Mouse (Mus musculus) MEL (cell line): Measurements from ENCODE around the gene Irgm2. TPM values are rescaled to one million over a fixed set of nuclear protein-coding genes. Genes with fewer than 3 reads are reported as not detected.
A peak's percentile ranks its signal among the peaks of the same experiment; 100 is the strongest.
"Not testable (repeated sequence)": the region's sequence is repeated elsewhere in the genome, so short reads cannot be mapped to it uniquely, and the experiment has no call there.

ENCODE experiments used
- DNase-seq: peaks from one replicate; pipeline ENCODE4 v3.0.0; 2011; ENCODE audit warnings: low read depth, low spot score
- H3K27ac ChIP-seq: 2 replicates; pipeline ENCODE4 v1.5.1; 2012; ENCODE audit warnings: low read depth, mild to moderate bottlenecking, control low read depth, low read length, moderate library complexity; ENCODE audit not compliant: control insufficient read depth
- H3K27me3 ChIP-seq, 2 experiments: fragments of 150-350 bp in 1 of 2; sonication (generic) in 1 of 2; 2 replicates each; pipeline ENCODE4 v1.6.1; 2012; ENCODE audit warnings: low read length in 2 of 2, mild to moderate bottlenecking in 2 of 2, improper control_type of control experiment in 1 of 2, moderate library complexity in 1 of 2; ENCODE audit not compliant: insufficient read depth in 2 of 2, control insufficient read depth in 1 of 2
- H3K36me3 ChIP-seq, 2 experiments: 2 replicates each; pipeline ENCODE4 v1.6.1; 2012 to 2014; ENCODE audit warnings: low read length in 2 of 2, improper control_type of control experiment in 1 of 2, inconsistent platforms in 1 of 2, mild to moderate bottlenecking in 1 of 2; ENCODE audit not compliant: insufficient read depth in 2 of 2, control insufficient read depth in 1 of 2
- H3K4me1 ChIP-seq, 2 experiments: fragments of 150-350 bp in 1 of 2; sonication (generic) in 1 of 2; 2 replicates each; pipeline ENCODE4 v1.6.1; 2012; ENCODE audit warnings: low read length in 2 of 2, improper control_type of control experiment in 1 of 2, mild to moderate bottlenecking in 1 of 2; ENCODE audit not compliant: insufficient read depth in 2 of 2, control insufficient read depth in 1 of 2
- H3K4me3 ChIP-seq, 2 experiments: fragments of 150-350 bp in 1 of 2; sonication (generic) in 1 of 2; 2 replicates each; pipeline ENCODE4 v1.5.1; 2012; ENCODE audit warnings: low read depth in 2 of 2, low read length in 2 of 2, mild to moderate bottlenecking in 2 of 2, moderate library complexity in 2 of 2, control low read depth in 1 of 2, improper control_type of control experiment in 1 of 2; ENCODE audit not compliant: control insufficient read depth in 1 of 2, insufficient read depth in 1 of 2
- H3K79me2 ChIP-seq: 2 replicates; pipeline ENCODE4 v1.6.1; 2012; ENCODE audit warnings: mild to moderate bottlenecking, low read length, moderate library complexity; ENCODE audit not compliant: control insufficient read depth, poor library complexity, insufficient read depth
- H3K9ac ChIP-seq: 2 replicates; pipeline ENCODE4 v1.6.1; 2012; ENCODE audit warnings: low read depth, mild to moderate bottlenecking, control low read depth, low read length, moderate library complexity; ENCODE audit not compliant: control insufficient read depth, poor library complexity, severe bottlenecking
- H3K9me3 ChIP-seq: fragments of 150-350 bp; sonication (generic); replicated peaks from 2 replicates; pipeline ENCODE4 v1.6.1; 2012; ENCODE audit warnings: mild to moderate bottlenecking, low read length, improper control_type of control experiment, moderate library complexity; ENCODE audit not compliant: insufficient read depth
- CHD1 ChIP-seq: IDR thresholded peaks from 2 replicates; pipeline ENCODE4 v1.6.1; 2012; ENCODE audit warnings: low read depth, mild to moderate bottlenecking, inconsistent platforms, low read length, improper control_type of control experiment
- CHD2 ChIP-seq: IDR thresholded peaks from 2 replicates; pipeline ENCODE4 v1.6.1; 2011; ENCODE audit warnings: low read length, improper control_type of control experiment
- E2F4 ChIP-seq: IDR thresholded peaks from 2 replicates; pipeline ENCODE4 v1.6.1; 2011; ENCODE audit warnings: low read depth, low read length, improper control_type of control experiment, borderline replicate concordance
- EP300 ChIP-seq, 2 experiments: IDR thresholded peaks; 2 replicates each; pipeline ENCODE4 v1.6.1; 2011; ENCODE audit warnings: improper control_type of control experiment in 2 of 2, low read length in 2 of 2, low read depth in 1 of 2, mild to moderate bottlenecking in 1 of 2
- ETS1 ChIP-seq: IDR thresholded peaks from 2 replicates; pipeline ENCODE4 v1.6.1; 2012; ENCODE audit warnings: low read depth, mild to moderate bottlenecking, inconsistent platforms, low read length, improper control_type of control experiment, moderate library complexity
- GATA1 ChIP-seq: IDR thresholded peaks from 2 replicates; pipeline ENCODE4 v1.6.1; 2011; ENCODE audit warnings: low read depth, low read length, improper control_type of control experiment
- JUND ChIP-seq: IDR thresholded peaks from 2 replicates; pipeline ENCODE4 v1.6.1; 2011; ENCODE audit warnings: low read depth, mild to moderate bottlenecking, improper control_type of control experiment, low read length
- KAT2A ChIP-seq: conservative IDR thresholded peaks from 2 replicates; pipeline ENCODE4 v1.6.1; 2012; ENCODE audit warnings: low read depth, low read length, improper control_type of control experiment, inconsistent platforms
- MAX ChIP-seq: IDR thresholded peaks from 2 replicates; pipeline ENCODE4 v1.6.1; 2011; ENCODE audit warnings: low read length, improper control_type of control experiment
- NELFE ChIP-seq: IDR thresholded peaks from 2 replicates; pipeline ENCODE4 v1.6.1; 2011; ENCODE audit warnings: low read depth, low read length, improper control_type of control experiment
- POLR2A ChIP-seq, 2 experiments: IDR thresholded peaks; 2 replicates each; pipeline ENCODE4 v1.6.1; 2011 to 2012; ENCODE audit warnings: low read length in 2 of 2, mild to moderate bottlenecking in 2 of 2, control low read depth in 1 of 2, improper control_type of control experiment in 1 of 2, low read depth in 1 of 2, moderate library complexity in 1 of 2; ENCODE audit not compliant: control insufficient read depth in 1 of 2, insufficient read depth in 1 of 2, poor library complexity in 1 of 2
- POLR2AphosphoS2 ChIP-seq: IDR thresholded peaks from 2 replicates; pipeline ENCODE4 v1.6.1; 2011; ENCODE audit warnings: low read length, improper control_type of control experiment
- POLR2AphosphoS5 ChIP-seq: IDR thresholded peaks from 2 replicates; pipeline ENCODE4 v1.6.1; 2012; ENCODE audit warnings: low read depth, borderline replicate concordance, mild to moderate bottlenecking, inconsistent platforms, low read length, moderate library complexity, mixed read lengths
- RAD21 ChIP-seq: IDR thresholded peaks from 2 replicates; pipeline ENCODE4 v1.6.1; 2011; ENCODE audit warnings: mild to moderate bottlenecking, low read depth, low read length, improper control_type of control experiment
- SMC3 ChIP-seq: IDR thresholded peaks from 2 replicates; pipeline ENCODE4 v1.6.1; 2011; ENCODE audit warnings: low read depth, low read length, improper control_type of control experiment
- TCF12 ChIP-seq: IDR thresholded peaks from 2 replicates; pipeline ENCODE4 v1.6.1; 2014; ENCODE audit warnings: low read depth, mild to moderate bottlenecking, inconsistent platforms, low read length, improper control_type of control experiment, moderate library complexity
- UBTF ChIP-seq: IDR thresholded peaks from 2 replicates; pipeline ENCODE4 v1.6.1; 2012; ENCODE audit warnings: low read depth, mild to moderate bottlenecking, inconsistent platforms, low read length, improper control_type of control experiment, moderate library complexity, borderline replicate concordance; ENCODE audit not compliant: insufficient read depth
- ZKSCAN1 ChIP-seq: IDR thresholded peaks from 2 replicates; pipeline ENCODE4 v1.6.1; 2012; ENCODE audit warnings: low read depth, mild to moderate bottlenecking, inconsistent platforms, low read length, improper control_type of control experiment, moderate library complexity
- ZMIZ1 ChIP-seq: IDR thresholded peaks from 2 replicates; pipeline ENCODE4 v1.6.1; 2012; ENCODE audit warnings: low read depth, mild to moderate bottlenecking, inconsistent platforms, low read length, improper control_type of control experiment, moderate library complexity
- polyA plus RNA-seq, 2 experiments: library from polyadenylated mRNA; stranded (reverse) in 1 of 2; unstranded in 1 of 2; fragments of >175 nt in 1 of 2; fragments of >200 nt in 1 of 2; gene quantifications; 2 replicates each; pipeline versions ENCODE4 v1.2.1 to v1.2.4; 2012; ENCODE audit warnings: low replicate concordance in 2 of 2, low read depth in 1 of 2; ENCODE audit not compliant: insufficient read length in 2 of 2, insufficient read depth in 1 of 2, missing spikeins in 1 of 2
- total RNA-seq: library from RNA; depleted of rRNA; stranded (reverse); fragments of 300-350 nt; gene quantifications from 2 replicates; pipeline ENCODE4 v1.2.3, GENCODE M21; 2012

Gene Irgm2
- total and polyA plus RNA-seq, 3 experiments, result 1.1 TPM; not detected in 1

GRCm38 (mm10) chr11:58215049-58215430 lies 15.6 kb downstream of the Irgm2 start:
- H3K4me3 ChIP-seq, result peak overlapping the region in 1 of 2 experiments; percentile 24; a peak in 1 of 4 replicates
- H3K79me2 ChIP-seq, H3K27ac ChIP-seq, H3K27me3 ChIP-seq, H3K9me3 ChIP-seq, DNase-seq: not testable (repeated sequence)
- 0 out of 2 replicates have a peak overlapping the region, but pooled peaks have one; percentile 21 for H3K9ac ChIP-seq
- peaks cover 0 to 23% of the 10 kb centered on the region in 2 experiments; a peak in 2 of 4 replicates for H3K36me3 ChIP-seq
- peaks cover 7 to 37% of the 10 kb centered on the region in 2 experiments for H3K4me1 ChIP-seq

GRCm38 (mm10) chr11:58215814-58216213 lies 16.4 kb downstream of the Irgm2 start:
- peaks cover 5 to 31% of the 10 kb centered on the region in 2 experiments for H3K4me1 ChIP-seq
- no peak overlapping the region for H3K27ac ChIP-seq
- DNase-seq, result no peak
- H3K9ac ChIP-seq, result no peak overlapping the region
- H3K27me3 ChIP-seq, result no peaks in the 10 kb centered on the region
- H3K4me3 ChIP-seq, result no peak overlapping the region
- TF ChIP-seq SMC3 (no peak), KAT2A (no peak), CHD2 (no peak), CHD1 (no peak)
- no peaks in the 10 kb centered on the region for H3K9me3 ChIP-seq
- peaks cover 2% of the 10 kb centered on the region; the same call in 1 of the 2 replicates for H3K79me2 ChIP-seq
- peaks cover 0 to 23% of the 10 kb centered on the region in 2 experiments; a peak in 2 of 4 replicates for H3K36me3 ChIP-seq

GRCm38 (mm10) chr11:58216823-58217222 lies 17.4 kb downstream of the Irgm2 start:
- DNase-seq, result peak; percentile 41
- Histone ChIP-seq H3K36me3 (peaks cover 0 to 17% of the 10 kb centered on the region in 2 experiments; a peak in 2 of 4 replicates), H3K27me3 (no peaks in the 10 kb centered on the region), H3K4me3 (no peak overlapping the region)
- TF ChIP-seq ZMIZ1 (no peak), ZKSCAN1 (no peak), RAD21 (no peak), EP300 (IDR thresholded peaks at IDR 0.05; ENCODE audit: low read depth in 1 of 2, low read length in 2 of 2) (no peak; a peak in 1 of 4 replicates), NELFE (no peak), POLR2AphosphoS5 (no peak), E2F4 (no peak), POLR2AphosphoS2 (no peak), UBTF (no peak), ETS1 (peak; percentile 66), GATA1 (no peak), JUND (no peak), TCF12 (peak; percentile 22; the same call in 1 of the 2 replicates), SMC3 (no peak), MAX (no peak), POLR2A (IDR thresholded peaks at IDR 0.05; ENCODE audit: control insufficient read depth in 1 of 2, insufficient read depth in 1 of 2, low read depth in 1 of 2, low read length in 2 of 2, poor library complexity in 1 of 2) (no peak)
- TF ChIP-seq, all 39 proteins: peak for 2
- Histone ChIP-seq H3K4me1 (peaks cover 4 to 24% of the 10 kb centered on the region in 2 experiments), H3K27ac (no peak overlapping the region), H3K9me3 (no peaks in the 10 kb centered on the region), H3K79me2 (peaks cover 2% of the 10 kb centered on the region; the same call in 1 of the 2 replicates), H3K9ac (no peak overlapping the region)
